Mouse (Mus musculus) hematopoietic stem cell, adult 5-6 weeks (primary cell): ENCODE results near the gene Pole3. TPM values are rescaled to one million over a fixed set of nuclear protein-coding genes. Genes with fewer than 3 reads are reported as not detected.

Experiments used
- ATAC-seq, 2 experiments: fragments of 125-278 bp in 1 of 2; replicated peaks in 1 of 2; 2 replicates each; pipeline ENCODE4 v1.8.0; 2016 to 2017; ENCODE audit warnings: inconsistent platforms in 2 of 2, mild to moderate bottlenecking in 2 of 2, moderate number of reproducible peaks in 2 of 2, low read depth in 1 of 2, moderate TSS enrichment in 1 of 2; ENCODE audit not compliant: low FRiP score in 2 of 2, poor library complexity in 2 of 2, severe bottlenecking in 2 of 2, insufficient read depth in 1 of 2, low TSS enrichment in 1 of 2
- total RNA-seq: library from RNA; stranded (forward); fragments of 172-1452, 232-1000 nt; gene quantifications from 2 replicates; pipeline ENCODE4 v1.2.3, GENCODE M21; 2017

Gene Pole3
- total RNA-seq, 1 experiment from 2014 or later = 78.2 TPM

DNA sequence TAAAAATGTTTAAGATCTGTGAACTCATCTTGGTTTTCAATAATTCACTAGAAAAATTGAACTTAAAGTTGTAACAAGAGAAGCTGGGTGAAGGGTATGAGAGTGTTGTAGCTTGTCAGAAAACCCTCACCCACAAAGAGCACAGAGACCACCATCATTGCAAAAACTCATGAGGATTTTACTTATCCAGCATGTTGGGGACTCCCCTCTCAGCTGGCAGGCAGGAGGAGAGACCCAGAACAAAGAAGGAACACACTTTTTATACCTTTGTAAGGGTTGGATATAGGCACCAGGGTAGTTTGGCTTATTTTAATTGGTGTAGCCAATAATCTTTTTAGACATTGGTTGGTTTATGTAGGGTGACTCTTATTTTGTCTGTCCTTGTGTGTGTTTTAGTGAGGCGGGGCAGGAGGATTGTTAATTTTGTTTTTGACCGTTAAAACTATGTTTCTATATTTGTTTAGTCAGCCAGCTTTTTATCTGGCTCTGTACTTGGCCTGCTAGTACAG, 3.9 kb downstream of the Pole3 start:
- no peak for ATAC-seq

DNA sequence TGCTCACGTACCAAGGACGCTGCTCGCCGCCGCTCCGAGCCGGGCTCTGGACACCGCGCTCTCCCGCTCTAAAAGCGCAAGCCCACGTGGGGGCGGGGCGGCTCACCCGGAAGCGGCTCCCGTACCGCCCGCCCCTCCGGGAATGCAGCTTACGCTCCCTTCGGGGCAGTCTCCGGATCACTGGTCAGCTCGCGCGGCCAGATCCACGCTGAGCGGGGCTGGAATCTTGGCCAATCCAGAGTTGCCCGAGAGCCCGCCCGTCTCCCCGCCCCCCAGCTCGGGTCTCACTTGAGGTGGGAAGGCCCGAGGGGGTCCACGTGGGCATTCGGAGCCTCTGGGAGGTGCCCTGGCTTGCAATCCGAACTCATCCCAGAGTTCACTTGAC, 5.0 kb downstream of the Pole3 start, which contains the start of gene Alad:
Alad (minus strand) TSS at position 70 of the 385 bp plus-strand sequence.
- ATAC-seq = peak; percentile 38

DNA sequence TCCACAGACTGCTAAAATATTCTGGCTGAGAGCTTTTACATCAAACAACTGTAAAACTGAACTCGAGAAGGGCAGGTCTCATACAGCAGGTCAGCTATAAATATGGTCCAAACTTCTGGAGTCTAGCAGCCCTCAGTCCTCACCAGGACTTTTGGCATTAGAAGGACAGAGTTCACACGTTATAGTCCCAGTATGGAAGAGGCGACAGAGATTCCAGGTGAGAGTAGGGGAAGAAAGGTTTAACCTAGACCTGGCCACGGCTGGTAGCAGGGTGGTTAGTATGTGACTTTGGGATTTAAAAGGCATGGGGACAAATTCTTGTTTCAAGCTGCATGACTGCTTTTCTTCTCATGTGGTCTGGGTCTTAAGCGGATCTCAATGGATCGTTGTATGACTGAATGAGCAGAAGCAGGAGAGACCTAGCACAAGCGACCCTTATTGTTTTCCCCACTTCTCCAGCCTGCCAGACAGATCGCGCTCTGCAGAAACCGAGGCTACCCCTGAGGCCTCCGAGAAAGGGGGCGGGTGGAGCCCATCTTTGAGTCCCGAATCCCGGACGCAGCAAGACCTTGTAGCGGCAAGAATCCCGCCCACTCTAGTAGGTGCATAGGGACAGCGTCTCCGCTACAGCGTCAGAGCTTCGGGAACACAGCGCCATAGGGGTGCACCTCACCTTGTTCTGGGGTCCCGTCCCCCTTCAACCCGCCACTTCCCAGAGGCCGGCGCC, 5.6 kb downstream of the Pole3 start:
- peak; percentile 5 to 19; a peak in 3 of 4 replicates for ATAC-seq

DNA sequence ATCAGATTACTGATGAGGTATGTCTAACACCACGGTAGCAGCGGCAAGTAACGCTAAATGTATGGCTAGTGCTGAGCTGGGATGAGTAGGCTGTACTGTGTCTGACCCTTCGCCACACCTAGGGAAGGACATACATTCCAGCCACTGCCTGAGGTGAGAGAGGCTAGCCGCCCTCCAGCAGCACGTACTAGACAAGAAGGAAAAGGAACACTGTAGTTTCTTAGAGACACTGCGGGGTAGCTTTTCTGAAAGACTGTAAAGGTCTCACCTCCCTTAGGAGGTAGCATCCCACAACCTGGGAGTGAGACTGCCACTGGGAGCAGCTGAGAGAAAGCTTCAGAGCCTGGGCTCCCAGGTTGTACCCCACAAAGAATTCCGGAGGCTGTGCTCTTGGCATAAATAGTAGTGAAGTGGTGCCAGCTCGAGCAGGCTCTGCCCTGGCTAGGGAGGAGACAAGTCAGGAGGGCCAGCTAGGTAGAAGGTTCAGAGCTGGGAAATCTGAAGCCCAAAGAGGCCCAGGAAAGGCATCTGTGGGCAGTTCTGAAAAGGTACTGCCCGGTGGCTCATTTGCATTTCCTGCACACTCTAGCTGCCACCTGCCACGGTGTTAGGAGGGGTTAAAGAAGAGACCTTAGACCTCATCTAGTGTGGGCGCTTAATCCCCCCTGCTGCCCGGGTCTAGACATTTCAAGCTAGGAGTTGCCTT, 6.3 kb downstream of the Pole3 start:
- peak; percentile 4 to 9; a peak in 2 of 4 replicates for ATAC-seq

DNA sequence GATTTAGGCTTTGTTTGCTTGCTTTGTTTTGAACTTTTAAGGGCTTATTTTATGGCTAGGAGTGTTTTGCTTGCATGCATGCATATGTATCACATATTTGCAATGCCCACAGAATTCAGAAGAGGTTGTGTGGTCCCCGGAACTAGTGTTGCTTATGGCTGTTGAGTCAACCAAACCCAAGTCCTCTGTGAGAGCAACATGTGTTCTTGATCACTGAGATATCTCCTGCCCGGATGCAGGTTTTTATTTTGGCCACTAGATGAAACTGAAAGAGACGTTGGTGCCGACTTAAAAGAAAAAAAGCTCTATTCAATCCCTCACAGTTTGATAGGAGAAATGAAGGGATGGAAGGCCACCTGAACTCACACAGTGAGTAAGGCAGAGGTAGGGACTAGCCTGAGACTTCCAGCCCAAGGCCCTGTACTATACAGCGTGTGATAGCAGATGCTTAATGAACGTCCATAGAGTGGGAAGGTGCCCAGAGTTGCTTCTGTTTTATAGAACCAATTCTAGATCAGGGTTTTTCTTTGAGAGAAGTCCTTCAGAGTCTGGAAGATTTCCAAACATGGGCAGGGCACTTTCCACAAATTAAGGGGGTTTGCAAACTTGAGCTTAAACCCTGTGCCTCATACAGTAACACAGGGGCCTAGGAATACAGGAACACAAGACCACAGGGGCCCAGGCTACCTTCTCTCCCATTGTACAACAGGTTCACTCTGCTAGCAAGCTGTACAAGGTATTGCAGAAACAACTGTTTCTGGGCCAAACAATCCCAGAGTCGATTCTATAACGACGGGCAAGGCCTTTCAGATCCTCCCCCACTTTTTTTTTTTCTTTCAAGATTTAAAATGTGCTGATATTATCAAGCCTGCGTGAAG, 7.1 kb downstream of the Pole3 start:
- ATAC-seq = no peak

DNA sequence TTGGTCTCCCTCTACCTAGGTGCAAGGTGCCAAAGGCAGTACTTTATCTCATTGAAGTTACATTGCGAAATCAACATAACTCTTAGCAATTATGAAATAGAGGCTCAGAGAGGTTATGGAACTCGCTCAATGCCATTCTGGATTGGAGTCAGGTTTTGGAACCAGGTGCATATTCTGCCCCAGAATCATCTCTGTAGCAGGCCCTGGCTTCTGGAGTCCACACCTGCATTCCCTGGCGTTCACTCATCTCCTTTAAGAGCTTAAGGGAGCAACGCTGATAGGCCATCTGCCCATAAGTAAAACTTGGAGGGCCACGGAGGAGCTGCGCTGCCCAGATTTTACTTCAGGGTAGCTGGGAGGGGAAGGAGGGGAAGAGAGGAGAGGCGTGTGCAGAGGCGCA, 7.8 kb downstream of the Pole3 start:
- peak in 1 of 2 experiments; percentile 8; a peak in 1 of 4 replicates for ATAC-seq

DNA sequence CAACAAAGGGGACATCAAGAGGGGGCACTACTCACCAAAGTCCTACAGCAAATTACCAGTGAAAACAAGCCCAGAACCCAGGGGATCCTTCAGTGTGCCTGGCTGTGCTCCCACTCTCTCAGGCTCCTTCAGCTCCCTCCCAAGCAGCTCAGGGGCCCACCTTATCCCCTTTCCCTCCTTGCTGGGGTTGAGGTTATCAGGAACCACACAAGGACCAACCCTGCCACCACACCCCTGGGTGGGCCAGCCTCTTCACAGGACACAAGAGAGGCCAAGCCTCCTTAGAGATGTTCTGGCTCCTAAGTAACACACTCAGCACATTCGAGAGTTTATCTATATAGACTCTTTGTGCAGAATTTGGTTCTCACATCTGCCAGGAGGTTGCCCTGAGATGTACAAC, 8.3 kb downstream of the Pole3 start:
- ATAC-seq = peak in 1 of 2 experiments; percentile 24; a peak in 2 of 4 replicates

DNA sequence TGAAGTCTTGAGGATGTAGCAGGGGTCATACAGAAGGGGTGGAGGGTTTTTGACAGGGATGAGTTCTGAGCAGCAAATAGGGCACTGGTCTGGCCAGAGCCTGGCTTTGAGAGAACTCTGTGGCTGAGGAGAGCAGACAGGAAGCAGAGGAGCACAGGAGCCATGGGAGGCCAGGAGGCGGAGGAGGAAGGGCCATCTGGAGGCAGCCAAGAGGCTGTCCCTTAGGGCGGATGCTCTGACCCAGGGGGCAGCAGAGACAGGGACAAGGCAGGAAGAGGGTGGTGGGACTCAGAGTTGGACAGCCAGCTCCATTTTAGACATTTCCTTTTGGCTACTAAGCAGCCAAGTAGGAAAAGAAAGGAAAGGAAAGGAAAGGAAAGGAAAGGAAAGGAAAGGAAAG, 8.8 kb downstream of the Pole3 start:
- no peak for ATAC-seq

DNA sequence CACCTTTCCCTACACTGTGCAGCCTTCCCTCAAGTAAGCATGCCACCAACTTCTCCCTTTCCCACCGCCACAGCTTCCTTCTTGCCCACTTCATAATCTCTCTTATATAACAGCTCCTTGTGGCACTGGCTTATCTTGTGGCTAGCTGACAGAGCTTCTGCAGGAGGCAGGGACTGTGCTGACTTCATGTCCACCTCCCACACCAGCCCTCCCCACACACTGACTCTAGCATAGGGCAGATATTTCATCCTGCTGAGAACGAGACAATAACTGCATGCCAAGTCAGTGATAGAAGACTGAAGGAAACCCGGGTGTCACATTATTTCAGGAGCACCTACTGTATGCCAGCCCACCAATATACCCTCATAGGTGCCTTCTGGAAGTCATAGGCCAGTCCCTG, 9.4 kb downstream of the Pole3 start:
- peak; percentile 37 to 43 for ATAC-seq

DNA sequence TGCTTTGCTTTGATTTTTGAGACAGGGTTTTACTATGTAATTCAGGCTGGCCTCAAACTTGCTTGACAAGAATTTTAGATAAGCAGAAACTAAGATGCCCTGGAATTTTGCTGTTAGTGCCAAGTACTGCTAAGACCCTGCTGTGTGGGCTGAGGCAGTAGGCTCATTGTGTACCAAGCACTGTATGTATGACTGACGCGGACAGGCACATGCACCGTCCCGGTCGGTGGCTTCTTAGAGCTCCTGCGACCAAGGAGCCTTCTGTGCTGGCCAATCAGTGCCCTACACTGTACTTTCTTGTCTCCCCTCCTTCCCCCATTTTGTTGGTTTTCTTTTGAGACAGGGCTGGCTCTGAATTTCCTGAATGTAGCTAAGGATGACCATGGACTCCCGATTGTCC, 9.9 kb downstream of the Pole3 start:
- ATAC-seq = no peak

DNA sequence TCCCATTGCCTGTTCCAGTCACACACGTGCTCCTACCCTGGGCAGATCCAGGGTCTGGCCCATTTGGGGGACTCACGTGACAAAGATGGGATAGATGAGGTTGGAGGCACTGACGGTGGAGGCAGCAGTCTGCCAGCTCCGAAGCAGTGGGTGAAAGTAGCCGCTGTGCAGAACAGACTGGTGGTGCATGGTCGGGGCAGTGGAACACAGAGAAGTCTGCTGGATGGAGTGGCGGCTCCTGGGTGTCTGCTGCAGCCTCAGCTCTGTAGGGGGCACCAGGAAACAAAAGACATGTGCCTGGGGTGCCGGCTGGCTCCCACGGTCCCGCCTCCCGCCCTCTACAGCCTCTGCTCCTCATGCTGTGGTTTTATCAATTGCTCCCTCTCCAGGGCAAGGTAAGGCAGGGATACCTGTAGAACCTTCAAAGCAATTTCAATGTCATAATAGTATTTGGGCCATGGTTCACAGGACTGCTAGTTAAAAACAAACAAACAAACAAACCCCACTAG, 10.8 kb downstream of the Pole3 start:
- ATAC-seq = no peak

DNA sequence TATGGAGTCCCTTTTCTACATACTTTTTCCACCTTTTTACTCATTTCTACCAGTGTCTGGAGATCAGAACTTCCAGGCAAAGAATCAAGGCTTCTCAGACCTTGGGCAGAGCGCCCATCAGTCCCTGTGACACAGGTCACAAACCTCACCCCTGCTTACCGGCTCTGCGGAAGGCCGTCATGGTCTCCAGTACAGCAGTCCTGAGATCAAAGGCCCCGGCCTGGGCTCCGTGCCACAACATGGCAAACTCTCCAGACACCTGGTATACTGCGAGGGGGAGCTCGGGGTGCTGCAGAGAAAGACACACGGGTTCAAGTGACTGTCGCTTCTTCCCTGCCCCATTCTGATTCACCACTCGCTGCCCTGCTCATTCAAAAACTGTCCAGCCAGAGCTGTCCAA, 14.9 kb downstream of the Pole3 start:
- no peak for ATAC-seq

DNA sequence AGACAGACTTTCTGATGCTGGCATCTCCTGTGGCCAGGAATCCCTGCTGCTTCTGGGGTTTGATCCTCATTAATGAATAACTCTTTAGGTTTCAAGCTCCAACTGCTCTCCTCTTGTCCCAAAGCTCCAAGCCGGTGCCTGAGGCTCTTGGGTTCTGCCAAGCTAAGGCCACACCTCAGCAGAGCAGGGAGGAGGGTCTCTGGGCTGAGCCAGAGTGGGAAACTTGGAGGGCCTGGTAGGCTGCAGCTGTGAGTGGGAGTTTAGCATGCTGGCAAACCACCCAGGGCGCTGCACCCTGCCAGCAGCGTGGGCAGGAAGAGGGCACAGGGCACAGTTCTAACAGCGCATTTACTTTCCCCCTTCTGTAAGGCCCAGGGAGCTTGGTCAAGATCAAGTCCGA, 16.0 kb downstream of the Pole3 start:
- ATAC-seq = no peak

DNA sequence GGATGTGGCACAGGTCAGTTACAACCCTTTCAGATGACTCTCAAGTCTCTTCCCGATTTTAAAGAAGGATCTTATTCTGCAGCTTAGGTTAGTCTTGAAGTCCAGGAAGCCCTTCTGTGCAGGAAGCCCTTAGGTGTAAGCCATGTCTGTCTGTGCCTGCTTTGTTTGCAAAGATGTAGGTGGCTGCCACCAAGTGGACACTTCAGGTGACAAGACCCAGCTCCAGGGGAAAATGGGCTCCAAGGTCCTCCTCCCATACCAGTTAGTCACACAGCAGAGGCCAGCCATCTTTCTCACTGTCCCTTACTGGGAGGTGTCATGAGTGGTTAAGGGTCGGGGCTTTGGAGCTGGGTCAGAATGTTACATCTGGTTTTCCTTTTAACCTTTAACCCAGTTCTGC, 18.1 kb downstream of the Pole3 start:
- peak; percentile 34 to 38; a peak in 1 of 4 replicates for ATAC-seq

DNA sequence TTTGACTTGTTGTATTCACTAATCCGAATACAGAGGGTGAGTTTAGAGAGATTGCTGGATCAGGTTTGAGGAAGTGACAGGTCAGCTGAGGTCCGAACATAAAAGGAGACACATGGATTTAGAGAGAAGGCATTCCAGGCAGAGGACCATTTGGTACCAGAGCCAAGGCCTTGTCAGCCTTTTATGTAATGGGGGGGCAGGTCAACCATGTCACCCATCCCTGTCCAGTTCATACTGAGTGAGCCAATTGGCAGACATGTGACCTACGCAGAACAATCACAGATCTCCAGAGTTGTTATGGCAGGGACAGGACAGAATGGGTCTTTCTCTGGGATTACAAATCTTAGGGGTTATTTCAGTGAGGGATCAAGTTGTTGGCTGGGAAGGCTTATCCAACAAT, 18.9 kb downstream of the Pole3 start:
- no peak for ATAC-seq

DNA sequence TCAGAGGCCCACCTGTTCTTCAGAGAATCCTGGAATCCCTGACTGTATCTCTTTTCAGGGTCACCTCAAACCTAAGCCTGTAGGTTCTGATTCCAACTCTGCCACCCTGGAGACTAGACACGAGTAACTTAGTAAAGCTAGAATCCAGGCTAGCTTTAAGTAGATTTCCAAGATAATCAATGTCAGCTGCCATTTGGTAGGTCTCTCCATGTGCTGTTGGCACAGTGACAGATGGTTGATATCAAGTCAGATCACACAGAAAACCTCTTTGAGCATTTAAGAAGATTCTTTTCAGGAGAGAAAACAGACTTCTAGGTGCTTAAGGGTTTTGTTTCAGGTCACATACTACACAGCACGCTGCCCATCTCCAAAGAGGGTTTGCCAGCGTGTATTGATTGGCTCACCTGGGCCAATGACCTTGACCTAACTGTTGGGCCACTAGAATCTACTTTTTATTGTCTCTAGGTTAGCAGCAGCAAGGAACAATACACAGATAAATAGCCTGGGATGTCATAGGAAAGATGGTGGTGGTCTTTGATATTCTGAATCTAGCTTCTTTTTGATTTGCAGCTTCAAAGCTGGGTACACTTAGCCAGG, 21.4 kb downstream of the Pole3 start, which contains the start of gene Hdhd3:
Hdhd3 (minus strand) TSS at position 94 of the 597 bp plus-strand sequence.
- ATAC-seq = no peak

DNA sequence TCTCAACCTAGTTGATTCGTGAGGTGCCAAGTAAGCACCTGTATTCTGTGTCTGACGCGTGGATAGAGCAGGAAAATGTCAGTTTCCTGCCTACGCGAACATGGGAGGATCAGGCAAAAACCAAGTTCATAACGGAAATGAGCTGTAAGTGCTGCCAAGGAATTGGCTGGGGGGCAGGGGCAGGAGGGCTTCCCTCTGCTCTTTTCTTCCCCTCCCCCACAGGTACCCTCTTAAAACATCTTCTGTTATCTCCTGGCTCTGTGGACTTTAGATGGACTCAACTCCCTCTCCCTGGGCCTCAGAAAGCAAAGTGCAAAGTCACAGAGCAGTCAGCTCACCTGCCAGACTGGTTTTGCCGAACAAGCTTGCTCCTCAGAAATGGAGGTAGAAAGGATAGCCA, 21.9 kb downstream of the Pole3 start:
- no peak for ATAC-seq
